Mouse (Mus musculus): ENCODE data around the gene Padi3.

DNA sequence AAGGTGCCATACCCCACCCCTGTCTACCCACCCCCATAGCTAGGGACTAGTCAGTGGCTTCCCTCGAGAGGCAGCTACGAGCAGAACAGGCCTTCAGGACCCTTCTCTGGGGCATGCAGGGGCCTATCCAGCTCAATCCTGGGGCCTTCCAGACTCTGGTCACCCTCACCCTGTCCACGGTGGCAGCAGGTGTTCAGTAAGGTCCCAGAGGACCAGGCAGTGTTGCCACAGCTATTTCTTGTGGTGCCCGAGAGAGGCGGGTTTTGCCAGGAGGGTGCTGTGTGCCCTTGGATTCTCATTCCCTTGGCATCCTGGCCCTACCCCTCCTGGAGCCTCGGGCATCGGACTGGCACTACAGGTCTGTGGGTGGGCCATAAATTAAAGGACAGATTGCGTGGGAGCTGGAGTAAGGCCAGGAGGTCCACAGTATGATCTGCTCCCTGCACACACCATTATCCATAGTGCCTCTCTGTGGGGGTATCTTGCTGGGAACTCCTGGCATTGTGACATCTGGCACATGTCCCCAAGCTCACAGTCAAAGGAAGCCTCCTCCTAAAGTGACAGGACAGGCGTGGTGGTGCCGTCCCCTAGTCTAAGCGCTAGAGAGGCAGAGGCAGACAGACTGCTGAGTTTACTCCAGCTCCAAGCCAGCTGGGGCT is 25.9 kb upstream of the Padi3 start:
- TF ChIP-seq GATA1 (IDR thresholded peaks at IDR 0.05; ENCODE audit: borderline replicate concordance, low read length) (no peak), FLI1 (IDR thresholded peaks at IDR 0.05; ENCODE audit: low read length) (no peak)
